Mouse (Mus musculus) heart, postnatal 36 days (tissue): ENCODE data around the gene Kcnb1. TPM values are rescaled to one million over a fixed set of nuclear protein-coding genes. Genes with fewer than 3 reads are reported as not detected.

Experiments
- DNase-seq, 2 experiments: peaks; one replicate each; pipeline ENCODE4 v3.0.0; 2021 to 2022
- intact Hi-C: fragments of 180-260 bp; cut with DNase I; formaldehyde crosslinking; loops from one replicate; pipeline ENCODE4 v1.15.1; 2025
- total RNA-seq, 2 experiments: library from RNA; stranded (reverse); gene quantifications; 2 replicates each; pipeline ENCODE4 v1.2.3; 2021

Kcnb1 gene
- total RNA-seq, 2 experiments from 2014 or later, result 39.2 to 51.7 TPM

DNA sequence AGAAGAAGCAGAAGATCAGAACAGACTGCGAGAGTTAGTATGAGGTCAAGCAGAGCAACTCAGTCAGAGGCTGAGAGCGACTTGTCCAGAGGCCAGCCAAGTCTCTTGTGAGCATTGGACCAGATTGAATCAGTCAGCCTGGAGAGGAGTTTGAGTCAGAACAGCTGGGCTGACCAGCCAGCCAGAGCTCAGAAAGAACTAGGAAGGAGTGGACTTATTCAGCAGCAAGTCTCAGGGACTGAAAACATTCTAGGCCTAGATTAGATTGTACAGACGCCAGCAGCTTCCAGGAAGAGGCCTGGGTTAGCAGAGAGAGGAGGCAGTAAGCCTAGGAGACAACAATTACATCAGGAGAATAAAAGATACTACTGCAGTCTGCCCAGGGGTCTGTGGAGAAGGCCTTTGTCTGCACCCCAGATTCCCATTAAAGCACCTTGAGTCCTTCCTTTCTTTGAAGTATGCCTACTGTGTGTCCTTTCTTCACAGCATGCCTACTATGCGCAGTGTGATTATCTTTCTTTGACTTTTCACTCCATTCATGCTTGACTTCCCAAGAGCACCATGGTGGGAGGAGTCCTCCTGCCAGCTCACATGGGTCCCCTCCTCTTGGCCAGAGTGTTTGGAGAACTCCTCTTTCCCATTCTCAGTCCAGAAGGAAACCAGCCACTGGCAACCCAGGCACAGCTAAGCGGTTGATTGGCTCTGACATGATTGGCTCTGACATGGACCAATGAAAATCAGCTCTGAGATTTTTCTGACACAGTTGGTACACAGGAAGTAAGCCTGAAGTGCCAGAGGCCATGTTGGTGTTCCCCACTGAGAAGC is 16.7 kb downstream of the Kcnb1 start:
- intact Hi-C loops, result no loop called here
- DNase-seq, result peak; percentile 57

DNA sequence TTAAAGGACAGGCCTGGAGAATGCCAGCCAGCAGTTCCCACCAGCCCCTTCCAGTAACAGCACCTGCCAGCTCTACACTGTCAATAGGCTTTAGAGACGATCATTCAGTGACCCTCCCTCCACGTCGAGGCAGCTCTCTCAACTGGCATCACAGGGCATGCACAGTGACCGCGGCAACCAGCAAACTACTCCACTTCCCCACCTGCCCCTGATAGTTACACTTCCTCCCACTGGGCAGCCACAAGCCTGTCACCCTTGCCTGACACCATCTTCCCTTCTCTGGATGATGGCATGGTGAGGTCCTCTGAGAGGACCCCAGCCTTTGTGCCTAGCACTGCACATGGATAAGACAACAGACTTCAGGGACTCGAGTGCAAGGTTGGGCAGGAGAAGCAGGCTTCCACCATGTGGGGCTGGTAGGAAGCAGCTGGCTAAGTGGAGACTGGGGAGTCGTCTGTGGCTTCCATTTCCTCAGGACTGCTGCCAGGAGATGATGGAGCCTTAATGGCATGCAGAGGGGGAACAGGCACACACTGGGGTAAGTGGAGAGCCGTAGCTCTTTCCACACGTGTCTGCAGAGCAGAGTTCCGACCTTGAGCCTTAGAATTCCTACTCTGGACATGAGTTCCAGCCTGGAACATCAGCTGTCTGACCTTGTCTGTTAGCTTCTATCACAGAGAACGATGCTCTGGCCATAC is 22.3 kb downstream of the Kcnb1 start:
- intact Hi-C loops, result no loop called here
- peak; percentile 43 to 46 for DNase-seq

GRCm38 (mm10) chr2:167163600-167163999 is 26.4 kb downstream of the Kcnb1 start:
- no peak for DNase-seq
- intact Hi-C loops, result no loop called here

- intact Hi-C loops, result no loop called here
- DNase-seq, result no peak
These were observed 26.8 kb downstream of the Kcnb1 start for GRCm38 (mm10) chr2:167163134-167163533.

DNA sequence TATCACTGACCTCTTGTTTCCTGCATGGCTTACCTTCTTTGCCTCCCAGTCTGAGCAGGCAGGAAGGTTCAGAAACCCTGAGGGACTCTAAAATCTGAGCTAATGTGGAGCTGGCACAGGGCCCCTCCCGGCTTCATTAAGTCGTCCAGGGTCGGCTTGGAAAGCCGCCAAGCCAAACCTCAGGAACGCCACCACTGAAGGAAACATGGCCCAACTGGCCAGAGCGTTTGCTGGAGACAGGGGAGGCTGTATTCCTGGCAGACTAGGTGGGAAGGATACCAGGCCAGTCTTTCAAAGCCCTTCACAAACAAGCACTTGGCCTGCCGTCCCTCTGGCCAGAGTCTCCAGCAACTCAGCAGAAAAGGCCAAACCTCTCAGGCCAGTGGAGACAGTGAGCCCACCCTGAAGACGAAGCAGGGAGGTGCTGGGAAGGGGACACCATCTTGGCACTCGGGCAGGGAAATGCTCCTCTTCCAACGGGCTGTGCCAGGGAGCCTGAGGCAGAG is 27.4 kb downstream of the Kcnb1 start:
- intact Hi-C loops, result no loop called here
- DNase-seq, result peak; percentile 53 to 68

DNA sequence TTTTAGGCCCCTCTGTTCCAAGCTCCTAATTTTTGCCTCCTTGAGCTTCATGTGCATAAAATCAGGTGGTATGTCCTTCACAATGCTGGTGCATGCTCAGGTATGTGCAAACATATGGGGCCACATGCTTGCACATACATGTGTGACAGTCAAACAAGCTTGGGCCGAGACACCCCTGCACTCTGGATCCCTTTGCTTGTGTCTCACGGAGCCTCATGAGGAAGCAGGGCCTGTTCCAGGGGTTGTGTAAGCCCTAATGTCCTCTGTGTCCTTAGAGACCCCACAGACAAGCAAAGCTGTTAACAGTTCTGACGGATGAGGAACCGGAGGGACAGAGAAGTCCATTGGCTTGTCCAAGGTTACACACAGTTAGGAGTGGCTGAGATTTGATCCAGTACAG is 30.2 kb downstream of the Kcnb1 start:
- intact Hi-C loops, result no loop called here
- no peak for DNase-seq

DNA sequence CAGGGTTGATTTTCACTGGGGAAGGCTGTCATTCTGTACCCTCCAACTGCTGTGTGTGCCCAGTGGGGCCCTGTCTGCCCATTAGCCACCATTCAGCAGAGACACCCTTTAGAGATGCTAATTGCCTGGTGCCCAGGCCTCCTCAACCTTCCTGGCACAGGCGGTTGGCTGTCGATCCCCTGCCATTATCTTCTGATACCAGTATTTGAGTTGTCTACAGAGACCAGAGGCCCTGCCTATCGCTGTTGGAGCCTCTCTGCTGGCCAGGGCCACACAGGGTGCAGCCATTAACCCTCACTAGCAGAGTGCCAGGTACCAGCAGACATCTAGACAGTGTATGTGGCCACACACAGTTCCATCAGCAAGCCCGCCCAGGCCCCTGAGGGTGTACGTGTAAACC is 31.2 kb downstream of the Kcnb1 start:
- intact Hi-C loops, result no loop called here
- no peak for DNase-seq

DNA sequence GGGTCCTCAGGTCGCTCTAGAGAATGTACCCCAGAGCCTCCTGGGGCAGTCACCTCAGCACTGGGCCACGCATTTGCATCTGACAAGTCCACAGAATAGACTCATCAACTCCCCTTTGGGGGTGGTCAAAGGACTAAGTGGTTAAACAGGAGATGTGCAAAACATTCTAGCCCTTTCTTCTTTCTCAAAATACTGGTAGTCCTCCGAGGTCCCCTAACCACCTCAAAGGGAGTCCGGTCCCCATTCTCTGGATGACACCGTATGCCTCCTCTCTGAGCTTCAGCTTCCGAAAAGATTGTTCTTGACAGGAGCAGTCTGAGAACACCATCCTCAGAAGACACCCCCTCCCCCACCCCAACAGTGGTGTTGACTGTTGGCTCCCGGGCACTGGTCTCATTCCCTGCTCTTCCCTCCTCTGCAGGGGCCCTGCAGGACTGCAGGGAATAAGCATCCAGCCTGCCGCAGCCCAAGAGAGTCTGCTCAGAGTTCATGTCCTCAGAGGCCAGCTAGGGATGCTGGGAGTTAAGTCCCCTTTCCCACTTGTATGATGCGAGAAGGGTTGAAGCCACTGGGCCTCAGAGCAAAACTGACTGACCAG is 33.7 kb downstream of the Kcnb1 start:
- DNase-seq, result no peak
- intact Hi-C loops, result no loop called here

GRCm38 (mm10) chr2:167155541-167155973 is 34.4 kb downstream of the Kcnb1 start:
- intact Hi-C loops, result no loop called here
- DNase-seq, result no peak

GRCm38 (mm10) chr2:167150880-167151279 is 39.1 kb downstream of the Kcnb1 start:
- DNase-seq, result no peak
- intact Hi-C loops, result no loop called here

DNA sequence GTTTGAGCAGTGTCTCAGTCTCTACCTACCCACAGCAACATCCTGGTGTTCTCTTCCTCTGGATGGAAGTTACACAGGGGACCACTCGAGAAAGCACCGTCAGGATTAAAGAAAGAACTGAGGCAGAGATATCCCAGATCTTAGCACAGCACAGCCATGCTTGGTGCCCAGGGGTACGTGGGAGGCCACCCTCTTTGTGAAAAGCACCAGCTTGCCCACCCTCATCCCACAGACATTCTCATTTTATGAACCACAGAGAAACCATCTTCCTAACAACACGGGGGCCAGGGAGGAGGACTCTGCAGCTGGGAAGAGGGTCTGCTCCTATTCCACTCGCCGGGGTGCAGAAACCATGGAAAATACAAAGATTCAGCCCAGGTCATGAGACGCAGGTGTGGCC is 39.8 kb downstream of the Kcnb1 start:
- intact Hi-C loops, result no loop called here
- DNase-seq, result no peak

DNA sequence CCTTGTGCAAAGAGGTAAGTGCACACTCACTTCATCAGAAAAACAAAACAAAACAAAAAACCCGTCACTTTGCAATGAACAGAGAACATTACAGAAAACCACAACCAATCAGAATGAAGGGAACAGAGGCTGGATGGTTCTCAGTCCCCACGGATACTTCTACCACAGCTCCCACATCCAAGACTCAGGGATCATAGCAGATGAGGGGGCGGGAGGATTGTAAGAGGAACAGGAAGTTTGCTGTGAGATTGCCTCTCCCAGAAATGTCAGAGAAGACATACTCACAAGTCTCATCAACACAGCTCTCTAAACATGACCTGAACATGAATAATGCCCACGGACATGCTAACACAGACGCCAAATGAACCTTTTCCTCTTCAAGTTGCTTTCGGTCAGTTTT is 40.9 kb downstream of the Kcnb1 start:
- intact Hi-C loops, result no loop called here
- no peak for DNase-seq

- DNase-seq, result peak in 1 of 2 experiments; percentile 23
- intact Hi-C loops, result no loop called here
These were observed 42.2 kb downstream of the Kcnb1 start for GRCm38 (mm10) chr2:167147708-167148107.

- intact Hi-C loops, result no loop called here
- DNase-seq, result no peak
These were observed 44.1 kb downstream of the Kcnb1 start for GRCm38 (mm10) chr2:167145904-167146303.

- intact Hi-C loops, result no loop called here
These were observed 45.3 kb downstream of the Kcnb1 start for GRCm38 (mm10) chr2:167144439-167145307.

DNA sequence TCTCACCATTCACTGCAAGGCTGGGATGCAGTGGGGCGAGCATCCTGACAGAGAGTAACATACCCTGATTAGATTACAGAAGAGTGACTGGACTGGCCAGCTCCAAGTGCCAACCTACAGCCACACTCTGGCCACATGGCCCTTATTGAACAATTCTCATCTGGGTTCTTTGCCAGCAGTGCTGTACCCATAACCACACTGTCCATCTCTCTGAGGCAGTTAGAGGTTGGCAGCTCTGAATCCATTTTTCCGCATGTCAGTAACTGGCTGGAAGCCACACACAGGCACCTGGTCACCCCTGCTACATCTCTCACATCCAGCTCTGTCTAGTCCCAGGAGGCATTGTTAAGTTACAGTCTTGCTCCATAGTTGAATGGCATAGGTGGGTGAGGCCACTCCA is 46.0 kb downstream of the Kcnb1 start:
- intact Hi-C loops, result no loop called here
- no peak for DNase-seq

More at GRCm38 (mm10) chr2:167144439-167145307, 45.3 kb downstream of the Kcnb1 start:
- no peak for DNase-seq

DNA sequence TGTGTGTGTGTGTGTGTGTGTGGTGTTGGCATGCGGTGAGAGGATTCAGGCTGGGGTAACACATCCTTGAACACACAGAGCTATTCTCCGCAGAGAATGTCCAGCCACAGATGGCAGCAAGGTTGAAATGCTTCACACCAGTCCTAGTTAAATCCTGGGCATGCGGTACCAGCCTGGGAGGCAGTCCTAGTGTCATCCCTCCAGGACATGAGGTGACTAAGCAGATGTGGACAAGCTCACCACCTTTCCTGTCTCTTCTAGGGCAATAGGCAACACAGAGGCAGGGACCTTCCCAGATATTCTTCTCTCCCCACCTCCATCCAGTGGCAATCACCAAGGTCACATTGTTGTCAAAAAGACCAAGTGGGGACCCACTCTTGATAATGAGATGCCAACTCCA is 47.7 kb downstream of the Kcnb1 start:
- no peak for DNase-seq
- intact Hi-C loops, result no loop called here

GRCm38 (mm10) chr2:167141810-167142209 is 48.1 kb downstream of the Kcnb1 start:
- intact Hi-C loops, result no loop called here
- no peak for DNase-seq

DNA sequence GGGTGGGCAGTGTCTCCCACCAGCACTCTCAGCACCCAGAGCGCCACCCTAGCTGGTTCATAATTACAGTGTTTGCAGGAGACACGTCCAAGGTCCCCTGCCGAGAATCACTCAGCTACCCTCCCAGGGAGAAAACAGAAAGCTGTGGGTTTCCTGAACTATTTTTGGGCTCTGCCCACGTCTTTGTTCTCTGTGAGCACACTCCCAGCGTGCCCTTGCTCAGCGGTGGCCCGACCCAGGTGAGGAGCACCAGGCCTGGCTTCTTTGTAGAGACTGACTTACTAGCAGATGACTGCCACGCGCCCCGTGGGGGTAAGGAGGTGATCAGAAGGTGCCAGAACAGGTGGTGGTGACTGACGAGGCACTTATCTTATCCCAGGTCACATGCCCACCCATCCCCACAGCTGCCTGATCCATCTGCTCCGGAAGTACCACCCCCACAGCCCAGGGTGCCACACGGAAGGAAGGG is 50.1 kb downstream of the Kcnb1 start:
- DNase-seq, result no peak

GRCm38 (mm10) chr2:167138611-167139010 is 51.3 kb downstream of the Kcnb1 start:
- intact Hi-C loops, result no loop called here

More for the DNA sequence above, 50.1 kb downstream of the Kcnb1 start:
- intact Hi-C loops, result no loop called here

More at GRCm38 (mm10) chr2:167138611-167139010, 51.3 kb downstream of the Kcnb1 start:
- no peak for DNase-seq
